Mouse (Mus musculus): ENCODE measurements around the gene Slc7a11. TPM values are rescaled to one million over a fixed set of nuclear protein-coding genes. Genes with fewer than 3 reads are reported as not detected.

Gene Slc7a11
- total RNA-seq, 2 experiments from 2014 or later = 0.42 to 0.47 TPM

DNA sequence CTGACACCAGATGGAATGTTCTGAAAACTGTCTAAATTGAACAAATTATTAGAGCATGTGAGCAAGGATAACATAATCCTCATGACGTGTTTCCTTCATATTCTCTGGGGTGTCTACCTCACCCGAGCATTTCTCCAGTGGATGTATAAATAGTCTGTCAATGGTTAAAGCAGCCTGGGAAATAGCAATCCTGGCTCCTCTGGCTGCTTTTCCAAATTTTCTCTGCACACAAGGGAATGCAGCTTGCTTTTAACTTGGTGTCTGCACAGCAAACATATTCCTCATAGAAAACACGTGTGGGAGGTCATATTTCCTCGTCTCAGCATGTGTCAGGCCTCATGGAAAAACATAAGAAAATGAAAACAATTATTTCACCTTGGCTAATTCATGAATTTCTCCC is 586.6 kb downstream of the Slc7a11 start:
- DNase-seq = no peak

DNA sequence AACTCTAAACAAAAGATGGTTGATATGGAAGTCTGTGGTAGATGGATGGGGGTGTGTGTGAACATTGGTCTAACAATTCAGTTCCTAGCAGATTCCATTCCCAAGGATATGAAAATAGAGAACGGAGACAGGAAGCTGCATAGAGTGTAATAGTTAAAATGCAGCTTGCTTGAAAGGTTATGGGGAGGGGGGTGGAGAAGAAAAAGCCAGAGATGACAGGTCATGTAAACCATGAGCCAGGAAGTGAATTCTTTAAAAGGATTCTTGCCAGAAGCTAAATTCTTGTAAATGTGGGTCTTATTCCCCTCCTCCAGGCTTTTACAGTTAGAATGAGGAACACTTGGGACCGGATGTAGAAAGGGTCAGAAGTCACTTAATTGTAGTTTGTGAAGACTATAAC is 589.1 kb downstream of the Slc7a11 start:
- DNase-seq = no peak

DNA sequence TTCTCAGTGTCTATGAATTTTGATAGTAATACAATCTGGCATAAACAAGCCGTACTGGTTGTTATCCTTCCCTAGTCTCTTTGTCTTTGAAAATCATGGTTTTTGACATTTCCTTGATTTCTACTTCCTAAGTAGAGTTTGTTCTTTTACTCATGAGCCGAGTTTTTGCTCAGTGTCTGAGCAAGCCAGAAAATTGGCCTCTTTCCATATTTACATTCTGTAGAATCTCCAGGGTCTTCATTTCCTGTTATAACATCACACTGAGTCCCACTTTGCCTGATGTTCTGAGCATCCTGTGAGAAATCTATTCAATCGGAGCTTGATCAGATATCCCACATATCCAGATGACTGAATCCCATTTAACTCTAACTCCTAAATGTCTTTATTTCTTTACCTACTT is 600.4 kb downstream of the Slc7a11 start:
- no peak for DNase-seq
